Mouse (Mus musculus) embryo, embryonic 9.5 days (tissue): ENCODE data around the gene Gm13288.
"Not testable (repeated sequence)": the region's sequence is repeated elsewhere in the genome, so short reads cannot be mapped to it uniquely, and the experiment has no call there.

Source experiments
- DNase-seq: peaks from one replicate; pipeline ENCODE4 v3.0.0-alpha.2; 2017; ENCODE audit errors: extremely low spot score

Gm13288 gene

DNA sequence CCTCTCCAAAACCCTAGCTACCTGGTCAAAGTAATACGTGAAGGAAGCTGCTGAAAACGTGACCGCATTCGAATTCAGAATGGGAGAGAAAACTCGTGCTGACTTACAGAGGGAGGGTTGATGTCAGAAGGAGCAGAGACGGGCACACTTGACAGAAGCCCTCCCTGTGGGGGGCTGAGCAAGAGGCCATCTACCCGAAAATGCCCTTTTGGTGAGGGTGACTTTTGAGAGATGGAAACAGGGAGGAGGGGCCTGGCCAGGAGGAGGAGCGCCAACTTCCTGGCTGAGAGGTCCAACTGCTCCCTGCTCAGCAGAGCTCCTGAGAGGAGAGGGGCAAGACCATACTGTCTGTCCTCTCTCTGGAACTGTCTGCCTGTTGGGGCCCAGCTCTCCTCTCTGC, at the start of gene Gm13288:
TSS of gene Gm13288 (plus strand) at position 301 of the 400 bp plus-strand sequence.
- not testable (repeated sequence) for DNase-seq

GRCm38 (mm10) chr4:88756581-88757513, 48.5 kb upstream of the Gm13288 start:
- peak; percentile 52 for DNase-seq

- DNase-seq = peak; percentile 80
Observed at GRCm38 (mm10) chr4:88757628-88758031, 47.7 kb upstream of the Gm13288 start.

DNA sequence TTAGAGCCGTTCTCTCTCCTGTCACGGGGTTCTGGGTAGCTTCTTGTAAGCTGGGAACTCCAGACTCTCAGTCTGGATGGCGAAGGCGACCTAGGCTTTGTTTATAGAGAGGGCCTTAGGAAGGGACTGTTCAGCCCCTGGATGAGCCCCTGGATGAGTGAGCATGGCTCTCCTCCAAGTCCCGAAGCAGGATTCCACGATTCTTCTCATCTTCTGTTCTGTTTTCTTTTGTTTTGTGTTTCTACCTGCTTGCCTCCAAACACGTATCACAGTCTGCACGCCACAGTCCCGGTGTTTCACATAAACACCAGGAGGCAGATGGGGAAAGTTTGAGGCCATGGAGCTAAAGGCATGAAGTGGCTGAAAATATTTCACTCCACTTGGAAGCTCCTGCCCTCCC, 46.6 kb upstream of the Gm13288 start:
- DNase-seq = not testable (repeated sequence)

GRCm38 (mm10) chr4:88759610-88760268, 45.6 kb upstream of the Gm13288 start, which contains the start of gene Gm13283:
Gm13283 (plus strand) TSS chr4:88760119.
- not testable (repeated sequence) for DNase-seq

DNA sequence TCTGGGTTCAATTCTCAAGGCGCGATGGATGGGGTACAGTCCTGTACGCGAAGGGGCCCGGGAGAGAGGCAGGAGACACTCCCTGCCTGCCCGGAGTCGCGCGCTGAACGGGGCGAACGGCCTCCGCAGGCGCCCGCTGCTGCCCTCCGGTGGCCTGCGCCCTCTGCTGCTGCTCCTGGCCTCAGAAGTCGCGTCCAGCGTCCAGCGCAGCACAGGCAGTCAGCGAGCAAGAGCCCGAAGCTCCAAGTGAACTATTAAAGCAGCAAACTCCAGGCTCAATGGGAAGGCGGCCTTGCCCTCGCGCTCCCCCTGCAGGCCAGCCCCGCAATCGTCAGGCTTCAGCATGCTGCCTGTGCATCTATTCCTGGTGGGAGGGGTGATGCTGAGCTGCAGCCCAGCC, 44.9 kb upstream of the Gm13288 start:
- DNase-seq = peak; percentile 56

DNA sequence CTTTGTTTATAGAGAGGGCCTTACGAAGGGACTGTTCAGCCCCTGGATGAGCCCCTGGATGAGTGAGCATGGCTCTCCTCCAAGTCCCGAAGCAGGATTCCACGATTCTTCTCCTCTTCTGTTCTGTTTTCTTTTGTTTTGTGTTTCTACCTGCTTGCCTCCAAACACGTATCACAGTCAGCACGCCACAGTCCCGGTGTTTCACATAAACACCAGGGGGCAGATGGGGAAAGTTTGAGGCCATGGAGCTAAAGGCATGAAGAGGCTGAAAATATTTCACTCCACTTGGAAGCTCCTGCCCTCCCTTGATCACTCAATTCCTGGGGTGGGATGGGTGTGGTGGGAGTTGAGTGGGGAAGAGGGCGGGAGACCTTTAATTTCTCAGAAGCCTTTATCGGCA, 43.6 kb upstream of the Gm13288 start:
- not testable (repeated sequence) for DNase-seq

GRCm38 (mm10) chr4:88762341-88762740, 43.0 kb upstream of the Gm13288 start:
- DNase-seq = not testable (repeated sequence)

GRCm38 (mm10) chr4:88763384-88764018, 41.8 kb upstream of the Gm13288 start:
- peak; percentile 68 for DNase-seq

DNA sequence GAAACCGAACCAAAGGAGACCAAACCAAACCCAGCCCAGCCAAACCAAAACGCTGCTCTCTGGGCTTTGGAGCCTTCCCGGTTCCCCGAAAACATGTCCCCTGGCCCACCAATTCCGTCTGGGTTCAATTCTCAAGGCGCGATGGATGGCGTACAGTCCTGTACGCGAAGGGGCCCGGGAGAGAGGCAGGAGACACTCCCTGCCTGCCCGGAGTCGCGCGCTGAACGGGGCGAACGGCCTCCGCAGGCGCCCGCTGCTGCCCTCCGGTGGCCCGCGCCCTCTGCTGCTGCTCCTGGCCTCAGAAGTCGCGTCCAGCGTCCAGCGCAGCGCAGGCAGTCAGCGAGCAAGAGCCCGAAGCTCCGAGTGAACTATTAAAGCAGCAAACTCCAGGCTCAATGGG, 31.8 kb upstream of the Gm13288 start, which contains the start of gene Gm13290:
TSS of gene Gm13290 (plus strand) at position 301 of the 400 bp plus-strand sequence.
- not testable (repeated sequence) for DNase-seq

DNA sequence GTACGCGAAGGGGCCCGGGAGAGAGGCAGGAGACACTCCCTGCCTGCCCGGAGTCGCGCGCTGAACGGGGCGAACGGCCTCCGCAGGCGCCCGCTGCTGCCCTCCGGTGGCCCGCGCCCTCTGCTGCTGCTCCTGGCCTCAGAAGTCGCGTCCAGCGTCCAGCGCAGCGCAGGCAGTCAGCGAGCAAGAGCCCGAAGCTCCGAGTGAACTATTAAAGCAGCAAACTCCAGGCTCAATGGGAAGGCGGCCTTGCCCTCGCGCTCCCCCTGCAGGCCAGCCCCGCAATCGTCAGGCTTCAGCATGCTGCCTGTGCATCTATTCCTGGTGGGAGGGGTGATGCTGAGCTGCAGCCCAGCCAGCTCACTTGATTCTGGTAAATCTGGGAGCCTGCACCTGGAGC, 28.7 kb upstream of the Gm13288 start, which contains the start of gene Gm13289:
TSS of gene Gm13289 (plus strand) at position 301 of the 400 bp plus-strand sequence.
- not testable (repeated sequence) for DNase-seq

DNA sequence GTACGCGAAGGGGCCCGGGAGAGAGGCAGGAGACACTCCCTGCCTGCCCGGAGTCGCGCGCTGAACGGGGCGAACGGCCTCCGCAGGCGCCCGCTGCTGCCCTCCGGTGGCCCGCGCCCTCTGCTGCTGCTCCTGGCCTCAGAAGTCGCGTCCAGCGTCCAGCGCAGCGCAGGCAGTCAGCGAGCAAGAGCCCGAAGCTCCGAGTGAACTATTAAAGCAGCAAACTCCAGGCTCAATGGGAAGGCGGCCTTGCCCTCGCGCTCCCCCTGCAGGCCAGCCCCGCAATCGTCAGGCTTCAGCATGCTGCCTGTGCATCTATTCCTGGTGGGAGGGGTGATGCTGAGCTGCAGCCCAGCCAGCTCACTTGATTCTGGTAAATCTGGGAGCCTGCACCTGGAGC, 25.8 kb upstream of the Gm13288 start, which contains the start of gene Gm13272:
TSS of gene Gm13272 (plus strand) at position 301 of the 400 bp plus-strand sequence.
- DNase-seq = not testable (repeated sequence)

DNA sequence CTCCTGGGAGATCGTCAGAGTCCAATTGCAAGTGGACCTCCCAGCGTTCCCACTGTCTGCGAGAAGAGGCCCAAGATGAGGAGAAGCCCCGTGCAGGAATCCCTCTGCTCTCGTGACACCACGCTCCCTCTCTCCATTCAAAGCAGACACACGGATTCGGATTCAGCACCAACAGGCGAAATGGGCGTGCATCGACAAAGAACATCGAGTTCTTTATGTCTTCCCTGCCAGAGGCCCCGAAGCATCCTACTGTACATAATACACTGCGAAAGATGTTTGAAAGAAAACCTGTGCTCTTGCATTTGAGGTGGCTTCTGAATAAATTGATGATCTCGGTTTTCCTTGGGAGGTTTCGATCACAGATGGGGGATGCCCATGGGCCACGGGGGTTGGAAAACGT, 25.0 kb upstream of the Gm13288 start:
- not testable (repeated sequence) for DNase-seq

DNA sequence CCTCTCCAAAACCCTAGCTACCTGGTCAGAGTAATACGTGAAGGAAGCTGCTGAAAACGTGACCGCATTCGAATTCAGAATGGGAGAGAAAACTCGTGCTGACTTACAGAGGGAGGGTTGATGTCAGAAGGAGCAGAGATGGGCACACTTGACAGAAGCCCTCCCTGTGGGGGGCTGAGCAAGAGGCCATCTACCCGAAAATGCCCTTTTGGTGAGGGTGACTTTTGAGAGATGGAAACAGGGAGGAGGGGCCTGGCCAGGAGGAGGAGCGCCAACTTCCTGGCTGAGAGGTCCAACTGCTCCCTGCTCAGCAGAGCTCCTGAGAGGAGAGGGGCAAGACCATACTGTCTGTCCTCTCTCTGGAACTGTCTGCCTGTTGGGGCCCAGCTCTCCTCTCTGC, 23.5 kb upstream of the Gm13288 start, which contains the start of gene Ifnz:
TSS of gene Ifnz (plus strand) at position 301 of the 400 bp plus-strand sequence.
- not testable (repeated sequence) for DNase-seq

- DNase-seq = not testable (repeated sequence)
Observed at GRCm38 (mm10) chr4:88782335-88782734, 23.0 kb upstream of the Gm13288 start.

DNA sequence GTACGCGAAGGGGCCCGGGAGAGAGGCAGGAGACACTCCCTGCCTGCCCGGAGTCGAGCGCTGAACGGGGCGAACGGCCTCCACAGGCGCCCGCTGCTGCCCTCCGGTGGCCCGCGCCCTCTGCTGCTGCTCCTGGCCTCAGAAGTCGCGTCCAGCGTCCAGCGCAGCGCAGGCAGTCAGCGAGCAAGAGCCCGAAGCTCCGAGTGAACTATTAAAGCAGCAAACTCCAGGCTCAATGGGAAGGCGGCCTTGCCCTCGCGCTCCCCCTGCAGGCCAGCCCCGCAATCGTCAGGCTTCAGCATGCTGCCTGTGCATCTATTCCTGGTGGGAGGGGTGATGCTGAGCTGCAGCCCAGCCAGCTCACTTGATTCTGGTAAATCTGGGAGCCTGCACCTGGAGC, 19.9 kb upstream of the Gm13288 start, which contains the start of gene Gm13276:
TSS of gene Gm13276 (plus strand) at position 301 of the 400 bp plus-strand sequence.
- not testable (repeated sequence) for DNase-seq

DNA sequence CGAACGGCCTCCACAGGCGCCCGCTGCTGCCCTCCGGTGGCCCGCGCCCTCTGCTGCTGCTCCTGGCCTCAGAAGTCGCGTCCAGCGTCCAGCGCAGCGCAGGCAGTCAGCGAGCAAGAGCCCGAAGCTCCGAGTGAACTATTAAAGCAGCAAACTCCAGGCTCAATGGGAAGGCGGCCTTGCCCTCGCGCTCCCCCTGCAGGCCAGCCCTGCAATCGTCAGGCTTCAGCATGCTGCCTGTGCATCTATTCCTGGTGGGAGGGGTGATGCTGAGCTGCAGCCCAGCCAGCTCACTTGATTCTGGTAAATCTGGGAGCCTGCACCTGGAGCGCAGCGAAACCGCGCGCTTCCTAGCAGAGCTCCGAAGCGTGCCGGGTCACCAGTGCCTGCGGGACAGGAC, 16.9 kb upstream of the Gm13288 start, which contains the start of gene Gm13277:
TSS of gene Gm13277 (plus strand) at position 231 of the 400 bp plus-strand sequence.
- DNase-seq = not testable (repeated sequence)

DNA sequence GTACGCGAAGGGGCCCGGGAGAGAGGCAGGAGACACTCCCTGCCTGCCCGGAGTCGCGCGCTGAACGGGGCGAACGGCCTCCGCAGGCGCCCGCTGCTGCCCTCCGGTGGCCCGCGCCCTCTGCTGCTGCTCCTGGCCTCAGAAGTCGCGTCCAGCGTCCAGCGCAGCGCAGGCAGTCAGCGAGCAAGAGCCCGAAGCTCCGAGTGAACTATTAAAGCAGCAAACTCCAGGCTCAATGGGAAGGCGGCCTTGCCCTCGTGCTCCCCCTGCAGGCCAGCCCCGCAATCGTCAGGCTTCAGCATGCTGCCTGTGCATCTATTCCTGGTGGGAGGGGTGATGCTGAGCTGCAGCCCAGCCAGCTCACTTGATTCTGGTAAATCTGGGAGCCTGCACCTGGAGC, 14.1 kb upstream of the Gm13288 start, which contains the start of gene Gm13278:
TSS of gene Gm13278 (plus strand) at position 301 of the 400 bp plus-strand sequence.
- DNase-seq = not testable (repeated sequence)

- not testable (repeated sequence) for DNase-seq
Observed at GRCm38 (mm10) chr4:88793936-88794675, 11.2 kb upstream of the Gm13288 start, which contains the start of gene Gm13275. Gm13275 (plus strand) TSS chr4:88794487.

GRCm38 (mm10) chr4:88797097-88797496, 8.2 kb upstream of the Gm13288 start, which contains the start of gene Gm13279:
Gm13279 (plus strand) TSS chr4:88797397.
- not testable (repeated sequence) for DNase-seq
